ENCODE assay signal across 11 mouse cellular contexts in genomic region chr6:8174062-8174461, GRCm38 (mm10). TPM values are rescaled to one million over a fixed set of nuclear protein-coding genes. Genes with fewer than 3 reads are reported as not detected.
A peak's percentile ranks its signal among the peaks of the same experiment; 100 is the strongest.
DNase-seq lines count a peak whose midpoint lies in the region; ATAC-seq and TF ChIP-seq lines count a peak whose summit lies in the region.
"Had no signal": no experiment of that assay in that cellular context is flagged by ENCODE, and none has a peak within 500 bp of the region (broad histone marks: within the 10 kb centered on the region; RNA-seq: fewer than 3 reads in every experiment).

No protein-coding gene starts in this region.

- no peak overlapping the region for H3K4me3 ChIP-seq in lung, postnatal 0 days (ENCODE audit: low read depth, low read length)
- H3K4me3 ChIP-seq in heart, embryonic 12.5 days: no peak overlapping the region
- H3K4me3 ChIP-seq in midbrain, postnatal 0 days (ENCODE audit: low read depth, low read length): no peak overlapping the region
- no peak overlapping the region for H3K4me3 ChIP-seq in hindbrain, embryonic 13.5 days
- H3K4me3 ChIP-seq: gastrocnemius, adult 2 months had no signal

- DNase-seq in heart, adult 18-20 months: peak; percentile 2 to 36
- DNase-seq in heart, postnatal 25 days (ENCODE audit: low spot score): no peak
- peak; percentile 26 for DNase-seq in lung, postnatal 0 days (ENCODE audit: low spot score)
- no peak for DNase-seq in lung, postnatal 4 days
- peak; percentile 18 for DNase-seq in midbrain, postnatal 0 days (ENCODE audit: low spot score)
- DNase-seq in left cerebral cortex, postnatal 25 days (ENCODE audit: low spot score in 2 of 2): no peak
- DNase-seq: cerebellum, postnatal 10 days; gastrocnemius, adult 2 months had no signal

- H3K27ac ChIP-seq in lung, postnatal 0 days (ENCODE audit: low read length): no peak overlapping the region
- H3K27ac ChIP-seq in heart, embryonic 12.5 days (ENCODE audit: poor library complexity, severe bottlenecking): no peak overlapping the region
- H3K27ac ChIP-seq in midbrain, postnatal 0 days (ENCODE audit: low read depth, low read length): no peak overlapping the region
- H3K27ac ChIP-seq in hindbrain, embryonic 13.5 days: no peak overlapping the region
- H3K27ac ChIP-seq: gastrocnemius, adult 2 months had no signal

- no peaks in the 10 kb centered on the region for H3K36me3 ChIP-seq in lung, postnatal 0 days (ENCODE audit: insufficient read depth, low read length)
- H3K36me3 ChIP-seq in heart, embryonic 12.5 days: no peaks in the 10 kb centered on the region
- H3K36me3 ChIP-seq in midbrain, postnatal 0 days (ENCODE audit: insufficient read depth, low read length): no peaks in the 10 kb centered on the region
- no peaks in the 10 kb centered on the region for H3K36me3 ChIP-seq in hindbrain, embryonic 13.5 days

- WGBS in lung, postnatal 0 days: 28% methylated on average over 2 of the region's 2 CpGs
- 18% methylated on average over 2 of the region's 2 CpGs for WGBS in heart, embryonic 12.5 days
- 46% methylated on average over 2 of the region's 2 CpGs for WGBS in midbrain, postnatal 0 days
- WGBS in hindbrain, embryonic 13.5 days: 57% methylated on average over 2 of the region's 2 CpGs

- H3K4me2 ChIP-seq in lung, postnatal 0 days (replicated peaks; ENCODE audit: low read depth, low read length): no peak overlapping the region
- no peak overlapping the region for H3K4me2 ChIP-seq in heart, embryonic 12.5 days
- H3K4me2 ChIP-seq in midbrain, postnatal 0 days (ENCODE audit: low read depth, low read length, poor library complexity, severe bottlenecking): no peak overlapping the region
- H3K4me2 ChIP-seq in hindbrain, embryonic 13.5 days: no peak overlapping the region

- H3K4me1 ChIP-seq in lung, postnatal 0 days (ENCODE audit: insufficient read depth, low read depth, low read length): no peaks in the 10 kb centered on the region
- peaks cover 12% of the 10 kb centered on the region for H3K4me1 ChIP-seq in heart, embryonic 12.5 days (replicated peaks)
- peaks cover 3% of the 10 kb centered on the region; the same call in 1 of the 2 replicates for H3K4me1 ChIP-seq in midbrain, postnatal 0 days (ENCODE audit: insufficient read depth, low read length)
- peaks cover 11% of the 10 kb centered on the region for H3K4me1 ChIP-seq in hindbrain, embryonic 13.5 days (replicated peaks)

- no peak overlapping the region for H3K9ac ChIP-seq in lung, postnatal 0 days (replicated peaks; ENCODE audit: low read depth)
- H3K9ac ChIP-seq in heart, embryonic 12.5 days: no peak overlapping the region
- H3K9ac ChIP-seq in midbrain, postnatal 0 days (replicated peaks; ENCODE audit: low read length, poor library complexity, severe bottlenecking): no peak overlapping the region
- no peak overlapping the region for H3K9ac ChIP-seq in hindbrain, embryonic 13.5 days

- TF ChIP-seq EP300 in lung, postnatal 0 days (IDR thresholded peaks at IDR 0.05): no peak

- H3K9me3 ChIP-seq in lung, postnatal 0 days (ENCODE audit: low read length): no peaks in the 10 kb centered on the region
- no peaks in the 10 kb centered on the region for H3K9me3 ChIP-seq in heart, embryonic 12.5 days (replicated peaks)
- H3K9me3 ChIP-seq in midbrain, postnatal 0 days (ENCODE audit: low read length): no peaks in the 10 kb centered on the region
- no peaks in the 10 kb centered on the region for H3K9me3 ChIP-seq in hindbrain, embryonic 13.5 days

- no peaks in the 10 kb centered on the region for H3K27me3 ChIP-seq in lung, postnatal 0 days (replicated peaks; ENCODE audit: insufficient read depth, low read length)
- no peaks in the 10 kb centered on the region for H3K27me3 ChIP-seq in heart, embryonic 12.5 days (replicated peaks)
- H3K27me3 ChIP-seq in midbrain, postnatal 0 days (ENCODE audit: insufficient read depth, low read length): no peaks in the 10 kb centered on the region
- no peaks in the 10 kb centered on the region for H3K27me3 ChIP-seq in hindbrain, embryonic 13.5 days

- ATAC-seq in lung, postnatal 0 days: peak; percentile 73
- ATAC-seq in heart, embryonic 12.5 days (ENCODE audit: insufficient number of reproducible peaks, low FRiP score): peak; percentile 74
- no peak for ATAC-seq in midbrain, postnatal 0 days (ENCODE audit: low FRiP score)
- no peak for ATAC-seq in hindbrain, embryonic 13.5 days (ENCODE audit: low FRiP score)
- ATAC-seq: CD4-positive, CD25-positive, alpha-beta regulatory T cell, adult 4 months had no signal

- no peak for TF ChIP-seq CTCF in lung, postnatal 0 days (IDR thresholded peaks at IDR 0.05)
- TF ChIP-seq CTCF in midbrain, postnatal 0 days (IDR thresholded peaks at IDR 0.05): no peak

- intact Hi-C loops in heart, postnatal 25 days (cut with DNase I): no loop called here
- intact Hi-C loops in left cerebral cortex, postnatal 25 days (cut with DNase I): no loop called here

RNA-seq across cellular contexts. Expression of gene Col28a1, which starts 18.4 kb away (rescaled TPM):
- total RNA-seq in heart, adult 18-20 months (2021): under 1 TPM; 0.22 to 0.36 TPM
- 1 to 10 TPM in 1 of 2 experiments, under 1 TPM in 1; 0.68 to 1.0 TPM for total RNA-seq in heart, postnatal 25 days (2021)
- 0.75 and 1.2 TPM in 2 replicates for polyA plus RNA-seq in lung, postnatal 0 days (2015; fragmentation: Nextera tagmentation; extraction: Ambion mirVana)
- 0.09 TPM in 1 of 2 replicates, not detected in the other for polyA plus RNA-seq in heart, embryonic 12.5 days (2016; fragmentation: Nextera tagmentation; extraction: Ambion mirVana)
- total RNA-seq in midbrain, postnatal 0 days (2014; rRNA removed): 0.60 and 3.3 TPM in 2 replicates
- polyA plus RNA-seq in midbrain, postnatal 0 days (2015; fragmentation: Nextera tagmentation; extraction: Ambion mirVana): 0.56 and 0.64 TPM in 2 replicates
- under 1 TPM; 0.60 to 0.76 TPM for total RNA-seq in left cerebral cortex, postnatal 25 days (2021)
- polyA plus RNA-seq in hindbrain, embryonic 13.5 days (2015; fragmentation: Nextera tagmentation; extraction: Ambion mirVana): 0.76 and 1.1 TPM in 2 replicates
- polyA plus RNA-seq: CD4-positive, CD25-positive, alpha-beta regulatory T cell, adult 4 months had no signal

RNA-seq across cellular contexts. Expression of gene Mios, which starts 35.0 kb away (rescaled TPM):
- 10 to 100 TPM; 16.8 to 17.1 TPM for total RNA-seq in heart, adult 18-20 months (2021)
- total RNA-seq in heart, postnatal 25 days (2021): 10 to 100 TPM; 17.1 to 18.0 TPM
- polyA plus RNA-seq in lung, postnatal 0 days (2015; fragmentation: Nextera tagmentation; extraction: Ambion mirVana): 14.2 and 14.4 TPM in 2 replicates
- polyA plus RNA-seq in heart, embryonic 12.5 days (2016; fragmentation: Nextera tagmentation; extraction: Ambion mirVana): 20.4 and 20.6 TPM in 2 replicates
- 28.8 and 33.4 TPM in 2 replicates for total RNA-seq in midbrain, postnatal 0 days (2014; rRNA removed)
- 20.1 TPM in 2 replicates for polyA plus RNA-seq in midbrain, postnatal 0 days (2015; fragmentation: Nextera tagmentation; extraction: Ambion mirVana)
- 10 to 100 TPM; 22.2 to 22.8 TPM for total RNA-seq in left cerebral cortex, postnatal 25 days (2021)
- polyA plus RNA-seq in hindbrain, embryonic 13.5 days (2015; fragmentation: Nextera tagmentation; extraction: Ambion mirVana): 26.2 and 27.4 TPM in 2 replicates

Comparison
In these comparisons a context has a peak if more than half of its experiments do, and no peak if none do; other contexts are left out.
1. DNase-seq: peak in heart, adult 18-20 months (2 of 2), lung, postnatal 0 days (single experiment) and midbrain, postnatal 0 days (single experiment); none in heart, postnatal 25 days (single experiment), lung, postnatal 4 days (0 of 2) and left cerebral cortex, postnatal 25 days (0 of 2).
2. ATAC-seq: peak in lung, postnatal 0 days (single experiment) and heart, embryonic 12.5 days (single experiment); none in midbrain, postnatal 0 days (single experiment) and hindbrain, embryonic 13.5 days (single experiment).